Mouse (Mus musculus): Measurements from ENCODE around the gene Tle2.

Tle2 gene

GRCm38 (mm10) chr10:81553807-81554755 lies 20.3 kb upstream of the Tle2 start:
- in situ Hi-C loops (cut with MboI): no loop called here

- in situ Hi-C loops (cut with MboI): no loop called here
These were observed 18.1 kb upstream of the Tle2 start for GRCm38 (mm10) chr10:81556282-81556681.

- in situ Hi-C loops (cut with MboI): no loop called here
These were observed 16.9 kb upstream of the Tle2 start for GRCm38 (mm10) chr10:81557491-81557890.

- in situ Hi-C loops (cut with MboI): no loop called here
These were observed 15.2 kb upstream of the Tle2 start, which contains the start of gene Aes for GRCm38 (mm10) chr10:81559163-81559626. Gene Aes, plus strand, starts transcription at chr10:81559488.

GRCm38 (mm10) chr10:81559627-81560539 lies 14.5 kb upstream of the Tle2 start:
- in situ Hi-C loops (cut with MboI): no loop called here

GRCm38 (mm10) chr10:81560719-81561459 lies 13.5 kb upstream of the Tle2 start:
- in situ Hi-C loops (cut with MboI): no loop called here

- in situ Hi-C loops (cut with MboI): no loop called here
These were observed 11.9 kb upstream of the Tle2 start for GRCm38 (mm10) chr10:81562411-81562810.

- in situ Hi-C loops (cut with MboI): no loop called here
These were observed 10.9 kb upstream of the Tle2 start for GRCm38 (mm10) chr10:81563481-81563880.

- in situ Hi-C loops (cut with MboI): no loop called here
These were observed 10.1 kb upstream of the Tle2 start for GRCm38 (mm10) chr10:81564216-81564615.

GRCm38 (mm10) chr10:81564734-81565133 lies 9.6 kb upstream of the Tle2 start:
- in situ Hi-C loops (cut with MboI): loop anchor here (5.0 kb wide), 1 partner anchor 38 kb away; the partner anchor contains the start of gene Tle6

- in situ Hi-C loops (cut with MboI): loop anchor here (5.0 kb wide), 1 partner anchor 37 kb away; the partner anchor contains the start of gene Tle6
These were observed 8.8 kb upstream of the Tle2 start for GRCm38 (mm10) chr10:81565257-81566228.

- in situ Hi-C loops (cut with MboI): loop anchor here (5.0 kb wide), 1 partner anchor 34 kb away; the partner anchor contains the start of gene Tle6
These were observed 5.8 kb upstream of the Tle2 start for GRCm38 (mm10) chr10:81568381-81569191.

GRCm38 (mm10) chr10:81569507-81570237 lies 4.7 kb upstream of the Tle2 start:
- in situ Hi-C loops (cut with MboI): loop anchor here (5.0 kb wide), 1 partner anchor 33 kb away; the partner anchor contains the start of gene Tle6

GRCm38 (mm10) chr10:81570238-81570800 lies 4.0 kb upstream of the Tle2 start:
- in situ Hi-C loops (cut with MboI): no loop called here

GRCm38 (mm10) chr10:81570831-81571500 lies 3.4 kb upstream of the Tle2 start:
- in situ Hi-C loops (cut with MboI): no loop called here

GRCm38 (mm10) chr10:81571501-81571876 lies 2.9 kb upstream of the Tle2 start:
- in situ Hi-C loops (cut with MboI): no loop called here

- in situ Hi-C loops (cut with MboI): no loop called here
These were observed 2.2 kb upstream of the Tle2 start for GRCm38 (mm10) chr10:81572133-81572671.

Data from mature B cell (primary cell).